Mouse (Mus musculus) forebrain, embryonic 10.5 days (tissue): ENCODE data around the gene Pcna. TPM values are rescaled to one million over a fixed set of nuclear protein-coding genes. Genes with fewer than 3 reads are reported as not detected.

Experiments
- DNase-seq: peaks from one replicate; pipeline ENCODE4 v3.0.0-alpha.2; 2017; ENCODE audit warnings: low spot score; ENCODE audit errors: extremely low spot score
- H3K27ac ChIP-seq: fragments of 300-500 bp; sonication (generic); 2 replicates; pipeline ENCODE4 v1.5.1; 2016; ENCODE audit warnings: mild to moderate bottlenecking
- H3K27me3 ChIP-seq: fragments of 300-500 bp; sonication (generic); 2 replicates; pipeline ENCODE4 v1.6.1; 2016; ENCODE audit warnings: mild to moderate bottlenecking; ENCODE audit not compliant: poor library complexity, severe bottlenecking
- H3K36me3 ChIP-seq: fragments of 300-500 bp; sonication (generic); replicated peaks from 2 replicates; pipeline ENCODE4 v1.6.1; 2016; ENCODE audit warnings: mild to moderate bottlenecking, moderate library complexity
- H3K4me1 ChIP-seq: fragments of 300-500 bp; sonication (generic); 2 replicates; pipeline ENCODE4 v1.6.1; 2016
- H3K4me3 ChIP-seq: fragments of 300-500 bp; sonication (generic); 2 replicates; pipeline ENCODE4 v1.5.1; 2016; ENCODE audit warnings: mild to moderate bottlenecking, moderate library complexity
- H3K9me3 ChIP-seq: fragments of 300-500 bp; sonication (generic); 2 replicates; pipeline ENCODE4 v1.6.1; 2016; ENCODE audit warnings: mild to moderate bottlenecking, moderate library complexity
- WGBS: fragments of 180-500 bp; shearing (Covaris S2); methylation state at CpG from one replicate; pipeline ENCODE4 v1.1.7; 2016; 5-methylcytosine and 5-hydroxymethylcytosine counted together
- polyA plus RNA-seq: library from polyadenylated mRNA; unstranded; fragments of >200 nt; fragmentation: Nextera tagmentation; extraction: Ambion mirVana; gene quantifications from 2 replicates; pipeline ENCODE4 v1.2.1, GENCODE M21; 2016

Gene Pcna
- polyA plus RNA-seq, 1 experiment from 2014 or later = 470 TPM

DNA sequence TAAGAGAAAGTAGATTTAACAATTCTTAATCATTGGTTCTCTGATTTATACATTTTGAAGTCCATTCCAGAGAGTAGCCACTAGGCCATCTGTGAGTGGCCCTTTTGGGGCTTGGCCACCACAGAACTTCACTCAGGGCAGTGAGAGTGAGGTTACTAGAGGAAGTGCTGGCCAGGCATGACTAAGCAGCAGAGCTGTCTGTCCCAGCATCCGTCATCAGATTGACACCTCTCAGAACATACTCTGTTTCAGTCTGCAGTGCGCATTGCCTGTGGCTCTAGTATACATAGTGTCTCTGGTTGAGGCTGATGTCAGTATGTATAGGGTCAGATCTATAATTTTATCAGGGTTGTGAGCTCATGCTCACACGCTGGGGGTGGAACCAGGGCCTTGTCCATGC, 16.1 kb upstream of the Pcna start:
- WGBS = 85% methylated on average over 3 of the region's 3 CpGs

DNA sequence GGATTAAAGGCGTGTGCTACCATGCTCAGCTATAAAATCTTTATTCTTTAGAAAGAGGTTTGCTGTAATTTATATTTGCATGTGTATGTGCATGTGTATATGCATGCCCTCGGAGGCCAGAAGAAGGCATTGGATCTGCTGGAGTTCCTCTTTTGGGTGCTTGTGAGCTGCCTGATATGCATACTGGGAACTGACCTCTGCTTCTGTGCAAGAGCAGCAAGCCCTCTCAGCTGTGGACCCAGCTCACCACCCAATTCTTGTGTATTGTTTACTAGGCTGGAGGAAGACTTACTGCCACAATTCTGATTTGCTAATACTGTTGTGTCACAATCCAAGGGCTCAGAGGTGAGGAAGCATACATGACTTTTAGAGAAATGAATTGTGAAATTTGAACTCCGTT, 13.0 kb upstream of the Pcna start:
- no peak for DNase-seq

More for the DNA sequence above, 16.1 kb upstream of the Pcna start:
- peaks cover 15% of the 10 kb centered on the region for H3K4me1 ChIP-seq
- peaks cover 8% of the 10 kb centered on the region for H3K36me3 ChIP-seq
- H3K9me3 ChIP-seq = no peaks in the 10 kb centered on the region
- no peak overlapping the region for H3K4me3 ChIP-seq
- DNase-seq = no peak
- H3K27ac ChIP-seq = no peak overlapping the region
- H3K27me3 ChIP-seq = no peaks in the 10 kb centered on the region

GRCm38 (mm10) chr2:132265196-132265595, 12.1 kb upstream of the Pcna start:
- Histone ChIP-seq H3K4me1 (peaks cover 19% of the 10 kb centered on the region), H3K36me3 (no peaks in the 10 kb centered on the region), H3K27ac (no peak overlapping the region), H3K9me3 (no peaks in the 10 kb centered on the region), H3K27me3 (no peaks in the 10 kb centered on the region), H3K4me3 (peak overlapping the region; percentile 75; the same call in 1 of the 2 replicates)
- no peak for DNase-seq
- WGBS = 92% methylated on average over 9 of the region's 9 CpGs

More for the DNA sequence above, 13.0 kb upstream of the Pcna start:
- H3K27me3 ChIP-seq = no peaks in the 10 kb centered on the region
- no peaks in the 10 kb centered on the region for H3K9me3 ChIP-seq
- H3K36me3 ChIP-seq = no peaks in the 10 kb centered on the region
- no peak overlapping the region for H3K27ac ChIP-seq
- H3K4me3 ChIP-seq = no peak overlapping the region
- WGBS = 93% methylated on average over 3 of the region's 3 CpGs
- H3K4me1 ChIP-seq = peaks cover 19% of the 10 kb centered on the region

- WGBS = 19% methylated on average over 6 of the region's 6 CpGs
- peak overlapping the region; percentile 91 for H3K27ac ChIP-seq
- no peak for DNase-seq
Measured at GRCm38 (mm10) chr2:132264266-132264710, 11.2 kb upstream of the Pcna start.

GRCm38 (mm10) chr2:132263421-132264265, 10.5 kb upstream of the Pcna start:
- DNase-seq = peak; percentile 48
- Histone ChIP-seq H3K36me3 (no peaks in the 10 kb centered on the region; the same call in 1 of the 2 replicates), H3K4me1 (peaks cover 19% of the 10 kb centered on the region), H3K27me3 (no peaks in the 10 kb centered on the region), H3K27ac (peak overlapping the region; percentile 91), H3K9me3 (no peaks in the 10 kb centered on the region), H3K4me3 (peak overlapping the region; percentile 75)
- under 1% methylated on average over 47 of the region's 47 CpGs for WGBS

More at GRCm38 (mm10) chr2:132264266-132264710, 11.2 kb upstream of the Pcna start:
- Histone ChIP-seq H3K4me3 (peak overlapping the region; percentile 75), H3K9me3 (no peaks in the 10 kb centered on the region), H3K36me3 (no peaks in the 10 kb centered on the region; the same call in 1 of the 2 replicates), H3K4me1 (peaks cover 19% of the 10 kb centered on the region), H3K27me3 (no peaks in the 10 kb centered on the region)

GRCm38 (mm10) chr2:132262879-132263398, 9.8 kb upstream of the Pcna start, which contains the start of gene Cds2:
Gene Cds2, plus strand, starts transcription at chr2:132263148.
- H3K4me1 ChIP-seq = peaks cover 19% of the 10 kb centered on the region
- no peaks in the 10 kb centered on the region for H3K27me3 ChIP-seq
- H3K9me3 ChIP-seq = no peaks in the 10 kb centered on the region
- under 1% methylated on average over 49 of the region's 49 CpGs for WGBS
- peak; percentile 98 for DNase-seq
- peak within 1 kb of the TSS; percentile 75 for H3K4me3 ChIP-seq
- H3K27ac ChIP-seq = peak within 1 kb of the TSS; percentile 91
- no peaks in the 10 kb centered on the region; the same call in 1 of the 2 replicates for H3K36me3 ChIP-seq

DNA sequence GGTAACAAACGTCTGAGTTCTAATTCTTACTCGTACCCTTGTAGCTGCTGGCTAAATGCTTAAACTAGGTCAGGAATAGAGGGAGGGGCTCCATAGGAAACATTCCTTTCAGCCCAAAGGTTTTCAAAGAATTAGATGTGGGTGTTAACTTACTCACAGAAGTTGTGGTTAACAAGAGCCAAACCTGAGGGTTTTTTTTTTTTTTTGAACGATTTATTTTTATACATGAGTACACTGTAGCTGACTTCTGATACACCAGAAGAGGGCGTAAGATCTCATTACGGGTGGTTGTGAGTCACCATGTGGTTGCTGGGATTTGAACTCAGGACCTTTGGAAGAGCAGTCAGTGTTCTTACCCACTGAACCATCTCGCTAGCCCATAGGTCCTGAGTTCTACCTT, 9.1 kb upstream of the Pcna start:
- H3K4me3 ChIP-seq = no peak overlapping the region
- H3K9me3 ChIP-seq = no peaks in the 10 kb centered on the region
- no peak for DNase-seq
- H3K4me1 ChIP-seq = peaks cover 19% of the 10 kb centered on the region
- peaks cover 2% of the 10 kb centered on the region for H3K36me3 ChIP-seq
- WGBS = 79% methylated on average over 6 of the region's 6 CpGs
- H3K27me3 ChIP-seq = no peaks in the 10 kb centered on the region
- no peak overlapping the region for H3K27ac ChIP-seq

- no peak overlapping the region for H3K27ac ChIP-seq
- 91% methylated on average over 3 of the region's 3 CpGs for WGBS
- H3K9me3 ChIP-seq = no peaks in the 10 kb centered on the region
- DNase-seq = no peak
- peaks cover 3% of the 10 kb centered on the region for H3K36me3 ChIP-seq
- no peak overlapping the region for H3K4me3 ChIP-seq
- H3K27me3 ChIP-seq = no peaks in the 10 kb centered on the region
- peaks cover 19% of the 10 kb centered on the region for H3K4me1 ChIP-seq
Measured at GRCm38 (mm10) chr2:132260601-132261000, 7.5 kb upstream of the Pcna start.

GRCm38 (mm10) chr2:132257350-132258068, 4.4 kb upstream of the Pcna start:
- Histone ChIP-seq H3K36me3 (peaks cover 3% of the 10 kb centered on the region), H3K4me3 (no peak overlapping the region), H3K27me3 (no peaks in the 10 kb centered on the region), H3K27ac (no peak overlapping the region), H3K9me3 (no peaks in the 10 kb centered on the region), H3K4me1 (peaks cover 13% of the 10 kb centered on the region)
- no peak for DNase-seq
- WGBS = 93% methylated on average over 6 of the region's 6 CpGs

GRCm38 (mm10) chr2:132253603-132254002, 489 bp upstream of the Pcna start:
- peak overlapping the region; percentile 88 for H3K27ac ChIP-seq
- peaks cover 39% of the 10 kb centered on the region for H3K4me1 ChIP-seq
- 1% methylated on average over 7 of the region's 7 CpGs for WGBS
- H3K27me3 ChIP-seq = no peaks in the 10 kb centered on the region
- H3K4me3 ChIP-seq = peak overlapping the region; percentile 64
- H3K36me3 ChIP-seq = peaks cover 30% of the 10 kb centered on the region
- no peak for DNase-seq
- H3K9me3 ChIP-seq = no peaks in the 10 kb centered on the region

- Histone ChIP-seq H3K27me3 (no peaks in the 10 kb centered on the region), H3K27ac (peak overlapping the region; percentile 88), H3K9me3 (no peaks in the 10 kb centered on the region), H3K4me1 (peaks cover 52% of the 10 kb centered on the region), H3K4me3 (peak overlapping the region; percentile 64), H3K36me3 (peaks cover 36% of the 10 kb centered on the region)
- no peak for DNase-seq
- 10% methylated on average over 8 of the region's 8 CpGs for WGBS
Measured at GRCm38 (mm10) chr2:132251911-132252310, 1.2 kb downstream of the Pcna start.

DNA sequence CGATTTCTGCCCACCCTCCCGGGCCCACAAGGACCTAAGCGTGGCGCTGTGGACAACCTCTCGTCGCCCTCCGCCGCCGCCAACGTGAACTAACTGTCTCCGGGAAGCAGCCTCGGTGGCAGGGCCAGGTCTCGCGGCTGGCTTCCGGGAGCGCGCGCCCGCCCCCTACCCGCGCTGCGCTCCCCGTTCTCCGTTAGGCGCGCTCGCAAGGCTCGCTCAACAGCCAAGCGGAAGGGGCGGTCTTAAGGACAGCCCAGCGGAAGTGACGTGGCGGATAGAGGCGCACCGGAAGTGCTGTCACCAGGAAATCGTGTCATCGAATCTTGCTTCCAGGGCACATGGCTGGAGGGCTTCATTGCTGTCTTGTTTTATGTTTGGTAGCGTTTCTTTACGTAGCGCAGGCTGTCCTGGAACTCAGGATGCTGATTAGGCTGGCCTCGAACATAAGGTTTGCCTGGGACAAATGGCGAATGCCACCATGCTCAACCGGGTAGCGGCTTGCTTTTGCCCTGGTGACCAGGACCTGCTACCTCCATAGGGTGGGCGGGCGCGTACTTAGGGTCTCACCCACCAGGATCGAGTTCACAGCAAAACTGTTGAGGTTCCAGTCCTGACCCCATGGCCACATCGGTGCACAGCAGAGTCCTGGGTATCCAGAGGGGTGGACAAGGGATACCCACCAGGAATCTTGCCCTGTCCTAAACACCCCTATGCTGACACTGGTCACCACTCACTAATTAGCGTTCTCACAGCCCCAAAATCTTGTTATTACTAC, 5.4 kb downstream of the Pcna start, which contains the start of gene Tmem230:
Gene Tmem230, minus strand, starts transcription at position 269 of the 775 bp plus-strand sequence.
- peak; percentile 94 for DNase-seq
- peak within 1 kb of the TSS; percentile 65 for H3K4me3 ChIP-seq
- no peaks in the 10 kb centered on the region for H3K9me3 ChIP-seq
- 5% methylated on average over 50 of the region's 50 CpGs for WGBS
- H3K27me3 ChIP-seq = no peaks in the 10 kb centered on the region
- H3K27ac ChIP-seq = peak within 1 kb of the TSS; percentile 89
- H3K36me3 ChIP-seq = peaks cover 68% of the 10 kb centered on the region
- peaks cover 44% of the 10 kb centered on the region for H3K4me1 ChIP-seq
